Mouse (Mus musculus) adrenal gland, adult 8-10 months (tissue): ENCODE data around the gene Ivd. TPM values are rescaled to one million over a fixed set of nuclear protein-coding genes. Genes with fewer than 3 reads are reported as not detected.

Source experiments
- DNase-seq: peaks from one replicate; pipeline ENCODE4 v3.0.0; 2022
- total RNA-seq, 4 experiments: library from RNA; stranded (reverse); gene quantifications; 2 replicates each; pipeline ENCODE4 v1.2.4; 2022

Ivd gene
- total RNA-seq, 4 experiments from 2014 or later = 250 to 438 (median 309) TPM

- DNase-seq = no peak
Observed at GRCm38 (mm10) chr2:118910605-118911278, 49.0 kb downstream of the Ivd start.

- DNase-seq = no peak
Observed at GRCm38 (mm10) chr2:118912706-118913105, 51.0 kb downstream of the Ivd start.

- no peak for DNase-seq
Observed at GRCm38 (mm10) chr2:118913551-118914276, 52.0 kb downstream of the Ivd start.

GRCm38 (mm10) chr2:118914685-118915084 lies 52.9 kb downstream of the Ivd start:
- DNase-seq = no peak

- no peak for DNase-seq
Observed at GRCm38 (mm10) chr2:118916436-118916835, 54.7 kb downstream of the Ivd start.

- DNase-seq = no peak
Observed at GRCm38 (mm10) chr2:118918543-118918942, 56.8 kb downstream of the Ivd start.

GRCm38 (mm10) chr2:118920428-118920827 lies 58.7 kb downstream of the Ivd start:
- no peak for DNase-seq

- no peak for DNase-seq
Observed at GRCm38 (mm10) chr2:118925952-118926351, 64.2 kb downstream of the Ivd start.

GRCm38 (mm10) chr2:118926361-118926997 lies 64.7 kb downstream of the Ivd start, which contains the start of gene Chst14:
Gene Chst14, plus strand, starts transcription at chr2:118926496.
- DNase-seq = peak; percentile 77

- DNase-seq = no peak
Observed at GRCm38 (mm10) chr2:118926998-118927739, 65.4 kb downstream of the Ivd start.

Other genes starting within 250 kb of the Ivd start
- 10 to 100 TPM; 27.0 to 35.6 (median 28.7) TPM for gene Pak6, start 198.7 kb upstream of the Ivd start, total RNA-seq
- gene Ankrd63, start 158.0 kb upstream of the Ivd start, total RNA-seq = under 1 TPM; 0.11 to 0.84 (median 0.36) TPM
- 1 to 10 TPM; 2.0 to 4.1 (median 3.0) TPM for gene Plcb2, start 133.5 kb upstream of the Ivd start, total RNA-seq
- 10 to 100 TPM; 36.3 to 48.6 (median 39.9) TPM for gene Inafm2, start 116.2 kb upstream of the Ivd start, total RNA-seq
- 10 to 100 TPM in 2 of 4 experiments, 1 to 10 TPM in 2; 5.3 to 18.8 (median 11.2) TPM for gene Ccdc9b, start 99.3 kb upstream of the Ivd start, total RNA-seq
- gene Phgr1, start 89.2 kb upstream of the Ivd start, total RNA-seq = not detected
- 10 to 100 TPM; 43.7 to 68.9 (median 51.7) TPM for gene Disp2, start 82.2 kb upstream of the Ivd start, total RNA-seq
- gene Knstrn, start 48.0 kb upstream of the Ivd start, total RNA-seq = 1 to 10 TPM; 1.3 to 3.2 (median 2.5) TPM
- 10 to 100 TPM; 51.1 to 62.8 (median 59.2) TPM for gene Bahd1, start 38.4 kb downstream of the Ivd start, total RNA-seq
- gene Chst14, start 64.5 kb downstream of the Ivd start, total RNA-seq = 10 to 100 TPM; 13.5 to 19.7 (median 16.7) TPM
- gene Ccdc32, start 167.4 kb downstream of the Ivd start, total RNA-seq = 10 to 100 TPM; 22.5 to 26.5 (median 23.2) TPM
- 1 to 10 TPM; 5.1 to 8.2 (median 7.2) TPM for gene Rpusd2, start 172.8 kb downstream of the Ivd start, total RNA-seq
- gene Knl1, start 185.2 kb downstream of the Ivd start, total RNA-seq = 1 to 10 TPM in 2 of 4 experiments, under 1 TPM in 2; 0.46 to 1.0 (median 0.96) TPM